In genomic region chr4:150835163-150835562, GRCm38 (mm10) we compare ENCODE assay signal across 26 mouse cellular contexts. TPM values are rescaled to one million over a fixed set of nuclear protein-coding genes. Genes with fewer than 3 reads are reported as not detected.
DNase-seq lines count a peak whose midpoint lies in the region; ATAC-seq and TF ChIP-seq lines count a peak whose summit lies in the region.
"Had no signal": no experiment of that assay in that cellular context is flagged by ENCODE, and none has a peak within 500 bp of the region (broad histone marks: within the 10 kb centered on the region; RNA-seq: fewer than 3 reads in every experiment).

No protein-coding gene starts in this region.

- DNase-seq in heart, adult 2 months, result no peak
- DNase-seq in heart, postnatal 10 days, result no peak
- no peak for DNase-seq in lung, adult 18-20 months
- DNase-seq in adrenal gland, postnatal 36 days, result no peak
- DNase-seq in left cerebral cortex, postnatal 10 days (ENCODE audit: extremely low spot score in 1 of 2, low spot score in 2 of 2), result no peak
- DNase-seq: adrenal gland, adult 8-10 months; adrenal gland, postnatal 25 days; cerebellum, adult 11 months; cerebellum, adult 2 months; cerebellum, adult 9-11 months; cerebellum, postnatal 25 days; forebrain, postnatal 0 days; gastrocnemius, postnatal 10 days; gastrocnemius, postnatal 36 days; heart, postnatal 36 days had no signal

- H3K4me1 ChIP-seq in heart, adult 2 months (ENCODE audit: control insufficient read depth, insufficient read depth, low read length), result peaks cover 4% of the 10 kb centered on the region
- H3K4me1 ChIP-seq in lung, embryonic 16.5 days (replicated peaks; ENCODE audit: control insufficient read depth, insufficient read depth, low read length), result peaks cover 20% of the 10 kb centered on the region
- H3K4me1 ChIP-seq: hindbrain, embryonic 13.5 days had no signal

- H3K27me3 ChIP-seq in heart, adult 2 months (ENCODE audit: control insufficient read depth, insufficient read depth, low read length), result no peaks in the 10 kb centered on the region
- no peaks in the 10 kb centered on the region for H3K27me3 ChIP-seq in lung, embryonic 16.5 days (ENCODE audit: control insufficient read depth, insufficient read depth, low read depth, low read length)
- no peaks in the 10 kb centered on the region for H3K27me3 ChIP-seq in C2C12 (ENCODE audit: control insufficient read depth, insufficient read depth, insufficient read length)
- H3K27me3 ChIP-seq: embryonic facial prominence, embryonic 12.5 days; embryonic facial prominence, embryonic 15.5 days; hindbrain, embryonic 13.5 days had no signal

- no peaks in the 10 kb centered on the region for H3K9me3 ChIP-seq in lung, embryonic 16.5 days (ENCODE audit: control insufficient read depth, low read length)
- H3K9me3 ChIP-seq: embryonic facial prominence, embryonic 12.5 days; embryonic facial prominence, embryonic 15.5 days; hindbrain, embryonic 10.5 days; hindbrain, embryonic 13.5 days had no signal

- TF ChIP-seq POLR2A in heart, adult 2 months (IDR thresholded peaks at IDR 0.05; ENCODE audit: insufficient read depth, low read depth, low read length), result no peak

- intact Hi-C loops in heart, adult 2 months (cut with DNase I), result no loop called here
- intact Hi-C loops in heart, postnatal 10 days (cut with DNase I), result no loop called here
- intact Hi-C loops in left cerebral cortex, postnatal 10 days (cut with DNase I), result no loop called here

- H3K36me3 ChIP-seq in heart, adult 2 months (ENCODE audit: control insufficient read depth, insufficient read depth, low read length), result no peaks in the 10 kb centered on the region
- H3K36me3 ChIP-seq in lung, embryonic 16.5 days (ENCODE audit: control insufficient read depth, insufficient read depth, low read length), result no peaks in the 10 kb centered on the region
- H3K36me3 ChIP-seq in C2C12 (ENCODE audit: control insufficient read depth, insufficient read depth), result no peaks in the 10 kb centered on the region
- H3K36me3 ChIP-seq: embryonic facial prominence, embryonic 12.5 days; embryonic facial prominence, embryonic 15.5 days; hindbrain, embryonic 10.5 days; hindbrain, embryonic 13.5 days had no signal

- TF ChIP-seq CTCF in heart, adult 2 months (IDR thresholded peaks at IDR 0.05), result no peak
- TF ChIP-seq CTCF in C2C12 (IDR thresholded peaks at IDR 0.05; ENCODE audit: control insufficient read depth, insufficient read depth, insufficient read length), result no peak

- no peak for TF ChIP-seq EP300 in heart, adult 2 months (IDR thresholded peaks at IDR 0.05; ENCODE audit: insufficient read depth, low read depth, low read length)

- no peak for ATAC-seq in lung, embryonic 16.5 days (ENCODE audit: low read depth)
- ATAC-seq: activated CD4-positive, CD25-positive, alpha-beta regulatory T cell, adult 4 months; forebrain, embryonic 14.5 days; forebrain, postnatal 0 days; hindbrain, postnatal 0 days; inflammation-experienced regulatory T-cells, adult 6 months had no signal

- H3ac ChIP-seq in C2C12 (ENCODE audit: control insufficient read depth, insufficient read length, low read depth), result no peak overlapping the region

- no peaks in the 10 kb centered on the region for H3K79me2 ChIP-seq in heart, adult 2 months (replicated peaks; ENCODE audit: control insufficient read depth, insufficient read depth, low read length)
- H3K79me2 ChIP-seq in C2C12 (ENCODE audit: control insufficient read depth, insufficient read depth), result no peaks in the 10 kb centered on the region

- H3K9ac ChIP-seq in heart, adult 2 months (ENCODE audit: low read depth, low read length), result no peak overlapping the region
- no peak overlapping the region for H3K9ac ChIP-seq in lung, embryonic 16.5 days (ENCODE audit: low read length)
- H3K9ac ChIP-seq: embryonic facial prominence, embryonic 12.5 days; embryonic facial prominence, embryonic 15.5 days; forebrain, postnatal 0 days; hindbrain, embryonic 13.5 days had no signal

- no peak overlapping the region for H3K4me3 ChIP-seq in heart, adult 2 months
- H3K4me3 ChIP-seq in lung, embryonic 16.5 days (ENCODE audit: low read length), result no peak overlapping the region
- no peak overlapping the region for H3K4me3 ChIP-seq in C2C12 (ENCODE audit: insufficient read depth, poor library complexity, severe bottlenecking)
- H3K4me3 ChIP-seq: embryonic facial prominence, embryonic 12.5 days; embryonic facial prominence, embryonic 15.5 days; hindbrain, embryonic 10.5 days; hindbrain, embryonic 13.5 days had no signal

- peak overlapping the region; percentile 45 for H3K27ac ChIP-seq in heart, adult 2 months
- H3K27ac ChIP-seq in lung, embryonic 16.5 days (ENCODE audit: low read length), result peak overlapping the region; percentile 17; the same call in 1 of the 2 replicates
- H3K27ac ChIP-seq: embryonic facial prominence, embryonic 12.5 days; embryonic facial prominence, embryonic 15.5 days; hindbrain, embryonic 10.5 days; hindbrain, embryonic 13.5 days; hindbrain, postnatal 0 days had no signal

- H3K4me2 ChIP-seq in lung, embryonic 16.5 days (ENCODE audit: low read depth, low read length), result no peak overlapping the region
- H3K4me2 ChIP-seq: embryonic facial prominence, embryonic 12.5 days; embryonic facial prominence, embryonic 15.5 days; heart, embryonic 11.5 days; hindbrain, embryonic 13.5 days had no signal

- 84% methylated on average over 5 of the region's 5 CpGs for WGBS in heart, adult 2 months
- WGBS in lung, embryonic 16.5 days, result 60% methylated on average over 5 of the region's 5 CpGs

- no peaks in the 10 kb centered on the region for H3K79me3 ChIP-seq in C2C12 (ENCODE audit: low read depth)

TF ChIP-seq in C2C12, 6 proteins besides CTCF, POLR2A, EP300 and RAD21:
- peak; percentile 71 for TF ChIP-seq CEBPB (IDR thresholded peaks at IDR 0.05; ENCODE audit: low read depth)
- TF ChIP-seq USF1 (IDR thresholded peaks at IDR 0.05; ENCODE audit: low read depth), result no peak
- TF ChIP-seq MAX (IDR thresholded peaks at IDR 0.05), result peak; percentile 11
- no peak for TF ChIP-seq FOSL1 (IDR thresholded peaks at IDR 0.05; ENCODE audit: insufficient read depth, low read length, poor library complexity, severe bottlenecking)
- TF ChIP-seq MYOD1 (IDR thresholded peaks at IDR 0.05; ENCODE audit: control insufficient read depth, insufficient read length, low read depth), result no peak
- no peak for TF ChIP-seq MYOG (IDR thresholded peaks at IDR 0.05; ENCODE audit: control insufficient read depth, extremely low read depth, insufficient read length)

RNA-seq across cellular contexts. Expression of gene Errfi1, which starts 18.6 kb away (rescaled TPM):
- total RNA-seq in heart, adult 2 months (2021), result 10 to 100 TPM; 22.1 to 44.1 TPM
- polyA plus RNA-seq in heart, adult 2 months (2012; rRNA removed), result 21.3 and 22.5 TPM in 2 replicates
- total RNA-seq in heart, postnatal 10 days (2021), result 10 to 100 TPM; 22.0 to 26.6 TPM
- 44.3 and 46.3 TPM in 2 replicates for polyA plus RNA-seq in lung, embryonic 16.5 days (2015; fragmentation: Nextera tagmentation; extraction: Ambion mirVana)
- polyA plus RNA-seq in C2C12 (2012; fragmentation: generic; extraction: Trizol), result 111 TPM
- 10 to 100 TPM; 42.6 to 82.9 TPM for total RNA-seq in adrenal gland, postnatal 36 days (2021)
- 10 to 100 TPM; 19.8 to 23.7 TPM for total RNA-seq in left cerebral cortex, postnatal 10 days (2021)
